Mouse (Mus musculus) brown adipose tissue, adult 24 weeks (tissue): ENCODE measurements around the gene Nf2. TPM values are rescaled to one million over a fixed set of nuclear protein-coding genes. Genes with fewer than 3 reads are reported as not detected.
"Not testable (repeated sequence)": the region's sequence is repeated elsewhere in the genome, so short reads cannot be mapped to it uniquely, and the experiment has no call there.

ENCODE experiments used
- H3K27ac ChIP-seq: fragments of 200-500 bp; replicated peaks from 2 replicates; pipeline ENCODE4 v1.5.1; 2012; ENCODE audit warnings: low read depth, mild to moderate bottlenecking, low read length
- H3K4me1 ChIP-seq: fragments of 200-500 bp; 2 replicates; pipeline ENCODE4 v1.6.1; 2012; ENCODE audit warnings: low read length, mixed read lengths; ENCODE audit not compliant: control insufficient read depth, insufficient read depth, insufficient read length
- H3K4me3 ChIP-seq: fragments of 200-500 bp; 2 replicates; pipeline ENCODE4 v1.5.1; 2012; ENCODE audit warnings: low read depth, mild to moderate bottlenecking, low read length, moderate library complexity; ENCODE audit not compliant: insufficient read depth
- polyA plus RNA-seq: library from polyadenylated mRNA; stranded (reverse); fragments of >200 nt; gene quantifications from 2 replicates; pipeline ENCODE4 v1.2.4, GENCODE M21; 2012; ENCODE audit not compliant: missing spikeins, insufficient read depth, insufficient read length

Gene Nf2
- polyA plus RNA-seq, 1 experiment = 56.4 TPM

DNA sequence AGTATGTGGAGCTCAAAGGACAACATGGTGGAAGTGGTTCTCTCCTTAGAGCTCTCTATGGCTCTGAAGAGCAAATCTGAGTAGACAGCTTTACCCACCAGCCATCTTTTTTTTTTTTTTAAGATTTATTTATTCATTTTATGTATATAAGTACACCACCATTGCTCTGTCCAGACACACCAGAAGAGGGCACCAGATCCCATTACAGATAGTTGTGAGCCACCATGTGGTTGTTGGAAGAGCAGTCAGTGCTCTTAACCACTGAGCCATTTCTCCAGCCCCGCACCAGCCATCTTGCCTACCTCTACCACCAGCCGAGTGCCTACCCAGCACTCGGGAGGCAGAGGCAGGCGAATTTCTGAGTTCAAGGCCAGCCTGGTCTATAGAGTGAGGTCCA lies 26.9 kb downstream of the Nf2 start:
- H3K27ac ChIP-seq, H3K4me1 ChIP-seq, H3K4me3 ChIP-seq: not testable (repeated sequence)

DNA sequence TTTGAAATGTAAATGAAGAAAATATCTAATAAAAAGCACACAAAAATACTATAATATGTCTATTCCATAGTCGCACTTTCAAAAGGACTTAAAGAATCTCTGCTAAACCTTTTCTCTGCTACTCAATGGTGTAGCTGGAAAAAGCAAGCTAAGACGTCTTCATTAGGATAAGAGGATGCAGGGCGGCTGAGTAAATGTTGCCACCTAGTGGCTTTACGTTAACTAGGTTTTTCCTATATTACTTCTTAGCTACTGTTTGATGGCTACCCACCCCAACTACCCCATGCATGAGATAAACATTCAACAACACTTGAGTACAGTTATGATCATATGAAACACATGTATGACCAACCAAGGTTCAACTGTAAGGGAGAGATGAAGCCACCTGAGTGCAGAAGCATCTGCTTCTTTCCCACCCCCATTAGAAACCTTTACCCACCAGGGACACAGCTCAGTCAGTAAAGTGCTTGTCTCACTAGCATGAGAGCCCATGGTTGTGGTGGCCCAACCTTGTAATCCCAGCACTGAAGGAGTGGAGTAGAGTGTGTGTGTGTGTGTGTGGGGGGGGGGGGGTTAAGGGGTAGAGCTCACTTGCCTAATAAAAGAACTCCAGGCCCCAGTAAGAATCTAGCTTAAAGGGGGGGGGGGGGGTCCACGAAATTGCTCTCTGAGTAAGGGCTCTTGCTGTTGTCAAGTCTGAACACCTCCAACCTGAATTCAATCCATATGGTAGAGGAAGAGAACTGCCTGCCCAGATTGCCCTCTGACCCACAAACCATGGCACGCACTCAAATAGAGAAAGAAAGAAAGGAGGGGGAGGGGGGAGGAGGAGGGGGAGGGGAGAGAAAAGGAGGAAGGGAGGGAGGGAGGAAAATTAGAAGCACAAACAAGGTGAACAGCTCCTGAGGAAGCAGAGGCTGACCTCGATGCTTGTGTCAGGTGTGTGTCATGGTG lies 27.6 kb downstream of the Nf2 start:
- no peak overlapping the region for H3K27ac ChIP-seq
- H3K4me1 ChIP-seq = no peaks in the 10 kb centered on the region
- no peak overlapping the region for H3K4me3 ChIP-seq

DNA sequence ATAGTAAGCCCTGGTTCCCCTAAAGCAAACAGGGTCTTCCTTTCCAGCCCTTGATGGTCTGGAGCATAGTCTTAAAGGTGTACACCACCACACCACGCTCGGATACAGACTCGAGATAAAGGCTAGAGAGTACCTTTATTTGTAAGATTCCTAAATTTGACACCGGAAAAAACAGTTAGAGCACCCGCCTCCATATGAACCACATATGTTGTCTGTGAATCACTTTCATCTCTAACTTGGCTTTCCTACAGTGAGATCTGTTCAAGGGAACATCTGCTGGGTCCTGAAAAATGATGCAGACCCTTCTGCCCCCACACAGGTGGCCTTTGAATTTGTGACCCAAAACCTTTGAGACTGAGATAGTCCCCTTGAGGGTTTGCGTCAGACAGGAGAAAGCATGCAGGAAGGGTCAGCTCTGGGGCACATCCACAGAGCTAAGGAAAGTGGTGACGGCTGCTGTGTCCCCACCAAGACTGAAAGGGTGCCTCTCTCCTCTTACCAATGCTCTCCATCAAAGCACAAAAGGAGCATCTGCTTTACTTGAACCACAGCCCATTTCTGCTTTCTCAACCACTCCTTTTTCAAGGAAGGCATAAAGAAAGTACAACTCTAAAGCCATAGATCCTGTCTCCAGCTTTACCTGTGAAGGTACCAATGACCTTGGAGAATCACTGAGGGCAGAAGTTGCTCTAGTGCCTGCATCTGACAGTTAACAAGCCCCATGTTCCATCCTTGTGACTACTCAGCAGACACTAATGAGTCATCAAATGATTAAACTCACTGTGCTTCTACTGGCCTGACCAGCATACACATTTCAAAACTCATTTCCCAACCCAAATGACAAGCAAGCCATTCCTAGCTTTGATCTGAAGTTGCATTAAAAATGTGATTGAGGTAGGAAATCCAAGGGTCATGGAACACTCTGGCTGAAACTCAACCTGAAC lies 34.6 kb downstream of the Nf2 start:
- Histone ChIP-seq H3K27ac (no peak overlapping the region), H3K4me3 (no peak overlapping the region), H3K4me1 (no peaks in the 10 kb centered on the region)

DNA sequence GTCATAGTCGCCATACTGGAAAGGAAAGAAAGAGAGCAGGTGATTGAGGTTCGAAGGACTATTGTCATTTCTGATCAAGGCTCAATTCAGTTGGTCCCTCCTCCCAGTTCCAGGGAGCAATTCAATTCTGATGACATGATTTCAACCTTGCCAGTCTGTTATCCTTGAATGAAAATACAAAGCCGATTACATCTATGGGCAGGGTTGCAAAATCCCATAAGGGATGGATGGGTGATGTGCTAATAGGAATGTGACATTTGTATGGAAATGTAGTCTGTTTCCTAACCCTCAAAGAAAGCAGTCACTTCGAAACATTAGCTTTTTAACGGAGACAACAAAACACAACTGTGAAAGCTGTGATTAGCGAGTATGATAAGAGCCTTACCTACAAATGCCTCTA lies 41.0 kb downstream of the Nf2 start:
- H3K4me1 ChIP-seq = peaks cover 4% of the 10 kb centered on the region; the same call in 1 of the 2 replicates
- no peak overlapping the region for H3K4me3 ChIP-seq
- H3K27ac ChIP-seq = no peak overlapping the region

DNA sequence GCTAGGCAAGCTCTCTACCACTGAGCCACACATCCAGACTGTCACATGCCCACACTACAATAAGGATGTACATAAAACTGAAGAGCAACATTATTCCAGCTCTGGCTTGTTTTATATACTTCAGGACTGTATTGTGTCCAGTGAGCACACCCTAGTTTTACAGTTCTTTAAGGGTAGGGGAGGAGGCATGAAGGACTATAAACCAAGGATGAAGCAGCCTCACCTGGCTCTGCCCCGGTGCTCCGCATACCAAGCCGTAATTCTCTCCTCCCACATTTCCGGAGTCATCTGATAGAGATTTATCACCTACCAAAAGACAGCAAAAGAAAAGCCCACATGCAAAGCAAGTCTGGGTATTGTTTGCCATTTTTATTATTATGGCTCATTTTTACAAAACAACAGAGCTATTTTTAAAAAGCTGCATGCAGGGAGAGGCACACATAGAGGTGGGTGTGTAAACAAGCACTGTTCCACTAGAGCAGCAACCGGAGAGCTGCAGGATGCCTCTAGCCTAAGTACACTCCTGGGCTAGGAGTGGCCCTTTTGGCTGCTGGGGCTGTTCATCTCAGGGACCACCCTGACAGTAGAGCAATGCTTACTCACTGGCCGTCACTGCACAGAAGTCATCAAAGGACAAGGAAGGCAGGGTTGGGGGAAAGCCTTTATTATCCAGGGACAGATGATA lies 43.2 kb downstream of the Nf2 start:
- H3K4me3 ChIP-seq = no peak overlapping the region
- peaks cover 5% of the 10 kb centered on the region; the same call in 1 of the 2 replicates for H3K4me1 ChIP-seq
- no peak overlapping the region for H3K27ac ChIP-seq

DNA sequence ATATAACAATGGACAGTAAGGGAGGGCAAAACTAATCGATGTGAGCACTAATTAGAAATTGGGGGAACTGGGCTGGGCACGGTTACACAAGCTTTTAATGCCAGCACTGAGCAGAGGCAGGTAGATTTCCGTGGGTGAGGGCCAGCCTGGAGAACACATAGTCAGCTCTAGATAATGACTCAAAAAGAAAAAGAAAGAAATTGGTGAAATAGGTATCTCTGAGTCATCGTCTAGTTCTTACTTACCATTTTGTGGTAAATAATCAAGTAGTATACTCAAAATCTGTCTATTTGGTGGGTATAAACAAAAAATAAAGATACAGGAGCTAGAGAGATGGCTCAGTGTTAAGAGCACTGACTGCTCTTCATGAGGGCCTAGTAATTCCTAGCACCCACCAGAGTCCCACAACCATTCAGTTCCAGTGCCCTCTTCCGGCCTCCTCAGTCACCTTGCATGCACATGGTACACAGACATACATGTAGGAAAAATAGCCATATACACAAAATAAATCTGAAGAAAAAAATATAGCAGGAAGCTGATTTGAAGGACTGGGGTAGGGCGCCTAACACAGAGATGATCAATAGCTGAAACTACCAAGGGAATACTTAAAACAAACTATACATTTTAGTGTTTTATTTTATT lies 44.3 kb downstream of the Nf2 start:
- H3K4me1 ChIP-seq = peaks cover 5% of the 10 kb centered on the region; the same call in 1 of the 2 replicates
- H3K4me3 ChIP-seq = no peak overlapping the region
- H3K27ac ChIP-seq = no peak overlapping the region

DNA sequence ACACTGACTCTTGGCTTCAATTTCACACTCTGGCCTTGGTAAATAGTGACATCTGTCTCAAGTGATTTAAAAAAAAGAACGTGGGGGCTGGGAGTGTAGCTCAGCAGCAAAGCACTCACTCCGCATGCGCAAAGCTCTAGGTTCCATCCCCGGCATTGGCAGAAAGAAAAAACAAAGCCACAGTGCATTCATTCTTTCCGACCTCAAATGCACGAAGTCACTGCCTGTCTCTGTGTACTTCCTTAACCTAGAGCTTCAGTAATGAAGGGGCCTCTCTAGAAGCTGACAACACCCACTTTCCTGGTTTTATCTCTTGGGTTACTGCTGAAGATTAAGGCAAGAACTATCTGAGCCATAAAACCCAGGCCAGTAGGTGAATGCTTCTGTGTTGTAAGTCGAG lies 45.4 kb downstream of the Nf2 start:
- H3K4me1 ChIP-seq = peaks cover 5% of the 10 kb centered on the region
- H3K27ac ChIP-seq = no peak overlapping the region
- H3K4me3 ChIP-seq = no peak overlapping the region

DNA sequence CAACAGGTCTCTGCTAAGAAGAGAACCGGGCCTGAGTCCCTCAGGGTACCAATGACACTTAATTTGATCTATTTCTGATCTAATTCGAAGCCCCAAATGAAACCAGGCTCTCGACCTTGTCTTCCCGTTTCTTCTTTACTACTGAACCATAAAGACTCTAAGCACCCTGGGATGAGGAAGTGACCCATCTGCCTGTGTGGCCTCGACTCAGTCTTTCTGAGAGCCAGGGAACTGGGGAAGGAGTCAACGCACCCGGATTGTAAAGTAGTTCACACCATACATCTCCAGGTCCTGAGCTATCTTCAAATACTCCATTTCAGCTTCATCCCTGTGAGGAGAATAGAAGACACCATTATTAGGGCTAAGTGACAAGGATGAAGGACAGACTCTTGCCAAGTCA lies 45.9 kb downstream of the Nf2 start:
- Histone ChIP-seq H3K4me1 (peaks cover 5% of the 10 kb centered on the region), H3K4me3 (no peak overlapping the region), H3K27ac (no peak overlapping the region)

DNA sequence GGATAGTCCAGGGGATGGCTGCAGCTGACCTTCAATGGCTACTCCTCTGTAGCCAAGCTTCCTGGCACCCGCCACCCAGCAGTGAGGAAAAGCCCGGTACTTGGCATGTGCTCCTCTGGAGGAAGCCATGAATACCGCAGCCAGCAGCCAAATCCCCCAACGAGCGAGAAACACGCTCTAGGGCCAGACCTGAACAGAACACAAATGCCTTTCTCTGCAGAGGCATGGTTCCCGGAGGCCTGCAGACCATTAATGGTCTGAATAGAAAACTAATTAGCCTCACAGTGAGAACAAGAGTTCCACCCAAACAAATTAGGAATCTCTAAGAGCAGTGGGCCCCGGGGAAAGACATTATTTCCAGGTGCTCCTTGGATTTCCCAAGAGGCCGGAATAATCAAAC lies 46.3 kb downstream of the Nf2 start:
- Histone ChIP-seq H3K4me3 (no peak overlapping the region), H3K27ac (no peak overlapping the region), H3K4me1 (peaks cover 5% of the 10 kb centered on the region)

DNA sequence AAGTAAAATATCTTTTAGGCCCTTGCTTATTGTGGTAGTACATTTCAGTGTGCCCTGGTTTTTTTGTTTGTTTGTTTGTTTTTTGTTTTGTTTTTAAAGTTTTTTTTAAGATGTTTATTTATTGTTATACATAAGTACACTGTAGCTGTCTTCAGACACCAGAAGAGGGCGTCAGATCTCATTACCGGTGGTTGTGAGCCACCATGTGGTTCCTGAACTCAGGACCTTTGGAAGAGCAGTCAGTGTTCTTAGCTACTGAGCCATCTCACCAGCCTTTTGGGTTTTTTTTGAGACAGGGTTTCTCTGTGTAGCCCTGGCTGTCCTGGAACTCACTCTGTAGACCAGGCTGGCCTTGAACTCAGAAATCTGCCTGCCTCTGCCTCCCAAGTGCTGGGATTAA lies 46.9 kb downstream of the Nf2 start:
- not testable (repeated sequence) for H3K4me3 ChIP-seq, H3K27ac ChIP-seq, H3K4me1 ChIP-seq

DNA sequence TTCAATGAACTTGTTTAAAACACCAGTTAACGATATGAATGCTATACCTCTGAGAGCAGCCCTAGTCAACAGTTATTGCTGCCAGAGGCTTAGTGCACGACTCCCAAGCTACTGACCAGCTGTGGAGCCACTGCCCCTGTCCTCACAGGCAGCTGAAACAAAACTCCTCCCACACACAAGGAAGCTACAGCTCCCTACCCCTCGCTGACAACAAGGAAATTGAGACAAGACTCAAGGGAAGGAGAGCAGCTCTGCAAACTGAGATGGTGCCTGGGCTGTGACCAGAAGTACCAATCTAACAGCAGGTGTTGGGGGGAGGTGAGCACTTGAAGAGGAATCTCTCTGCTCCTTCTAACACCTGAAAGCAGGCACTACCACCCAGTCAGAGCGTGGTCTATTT lies 48.7 kb downstream of the Nf2 start:
- Histone ChIP-seq H3K27ac (no peak overlapping the region), H3K4me1 (peaks cover 5% of the 10 kb centered on the region), H3K4me3 (no peak overlapping the region)

DNA sequence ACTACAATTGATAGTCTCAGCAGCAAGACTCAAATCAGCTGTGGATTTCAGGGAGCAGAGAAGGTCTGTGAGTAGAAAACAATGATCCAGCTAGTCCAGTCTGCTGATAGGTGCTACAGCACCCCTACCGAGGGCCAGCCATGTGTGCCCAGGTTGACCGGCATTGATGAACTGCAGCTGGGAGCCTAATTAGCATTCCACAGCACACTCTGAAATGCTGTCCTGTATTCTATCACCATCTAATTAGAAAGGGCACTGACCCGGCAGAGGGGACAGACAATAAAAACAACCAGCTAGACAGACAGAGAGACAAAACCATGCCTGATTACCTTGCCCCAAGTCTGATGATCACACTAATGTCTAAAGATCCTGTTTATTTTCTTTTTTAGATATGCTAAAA lies 56.3 kb downstream of the Nf2 start:
- Histone ChIP-seq H3K27ac (no peak overlapping the region), H3K4me1 (no peaks in the 10 kb centered on the region), H3K4me3 (no peak overlapping the region)

DNA sequence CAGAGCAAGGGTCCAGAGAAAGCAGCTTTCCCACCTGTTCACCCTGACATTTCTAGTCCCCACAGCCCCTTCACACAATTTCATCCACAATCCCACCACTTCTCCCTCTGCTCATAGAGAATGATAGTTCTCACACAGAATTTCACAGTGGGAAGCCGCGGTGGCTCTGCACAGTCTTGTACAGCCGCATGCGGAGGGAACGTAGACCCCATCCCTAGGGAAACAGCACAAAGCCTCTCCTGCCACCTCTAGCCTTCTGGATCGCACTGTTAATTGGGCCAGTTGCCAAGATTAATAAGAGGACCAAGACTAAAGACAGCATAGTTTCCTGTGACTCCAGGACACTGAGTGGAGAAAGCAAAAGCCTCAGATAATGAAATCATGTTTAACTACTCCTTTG lies 57.8 kb downstream of the Nf2 start:
- H3K27ac ChIP-seq = no peak overlapping the region
- H3K4me1 ChIP-seq = no peaks in the 10 kb centered on the region
- H3K4me3 ChIP-seq = no peak overlapping the region

DNA sequence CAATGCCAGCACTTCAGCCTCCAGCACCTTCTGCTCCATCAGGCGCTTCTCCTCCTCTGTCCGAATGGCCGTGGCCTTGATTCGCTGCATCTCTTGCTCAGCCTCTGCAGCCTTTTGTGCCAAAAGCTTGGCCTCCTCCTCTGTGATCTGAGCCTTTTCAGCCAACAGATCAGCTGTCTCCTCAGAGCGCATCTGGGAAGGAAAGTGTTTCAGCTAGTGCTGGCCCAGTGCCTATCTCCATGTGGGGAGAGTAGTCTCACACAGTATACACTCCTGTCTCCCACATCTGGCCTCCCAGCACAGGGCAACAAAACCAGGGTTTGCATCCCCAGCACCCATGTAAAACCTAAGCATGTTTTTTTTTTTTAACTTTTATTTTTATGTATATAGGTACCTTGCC lies 59.6 kb downstream of the Nf2 start:
- Histone ChIP-seq H3K4me3 (no peak overlapping the region), H3K4me1 (peaks cover 4% of the 10 kb centered on the region; the same call in 1 of the 2 replicates)

More for the DNA sequence above, 59.6 kb downstream of the Nf2 start:
- H3K27ac ChIP-seq = no peak overlapping the region
